Mouse (Mus musculus): ENCODE data around the gene Padi2. TPM values are rescaled to one million over a fixed set of nuclear protein-coding genes. Genes with fewer than 3 reads are reported as not detected.

Padi2 gene
- total RNA-seq (2022), result 100 to 1,000 TPM in 2 of 4 experiments, 10 to 100 TPM in 2; 91.7 to 147 (median 109) TPM

DNA sequence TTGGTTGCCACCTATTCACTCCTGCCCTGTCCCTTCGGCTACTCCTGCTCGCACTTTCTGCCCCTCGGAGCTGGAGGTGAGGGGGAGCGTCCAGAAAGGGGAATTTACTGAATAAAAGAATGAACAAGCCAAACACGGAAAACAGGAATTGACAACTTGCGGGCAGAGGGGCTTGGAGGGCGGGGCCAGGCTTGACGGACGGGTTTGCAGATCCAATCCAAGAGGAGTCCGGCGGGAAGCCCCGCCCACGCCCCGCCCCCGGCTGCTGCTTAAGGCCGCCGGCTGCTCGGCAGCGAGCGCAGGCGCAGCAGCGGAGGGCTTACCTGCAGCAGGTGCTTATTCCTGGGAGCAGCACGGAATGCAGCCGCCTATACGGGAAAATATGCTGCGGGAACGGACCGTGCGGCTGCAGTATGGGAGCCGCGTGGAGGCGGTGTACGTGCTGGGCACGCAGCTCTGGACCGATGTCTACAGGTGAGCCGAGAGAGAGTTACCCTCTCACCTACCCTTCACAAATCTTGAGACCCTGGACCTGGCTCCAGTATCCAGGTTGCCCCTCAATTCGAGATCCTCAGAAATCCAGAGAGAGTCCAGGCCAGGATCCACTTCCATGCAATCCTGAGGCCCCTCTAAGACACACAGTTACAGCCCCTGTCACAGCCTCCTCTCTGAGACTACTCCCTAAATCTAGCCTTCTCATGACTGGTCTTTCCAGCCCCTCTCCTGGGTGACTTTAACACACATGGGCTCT lies at the start of gene Padi2:
Gene Padi2, plus strand, starts transcription at position 269 of the 751 bp plus-strand sequence.
- DNase-seq (ENCODE audit: low spot score in 2 of 2), result peak; percentile 55 to 63

DNA sequence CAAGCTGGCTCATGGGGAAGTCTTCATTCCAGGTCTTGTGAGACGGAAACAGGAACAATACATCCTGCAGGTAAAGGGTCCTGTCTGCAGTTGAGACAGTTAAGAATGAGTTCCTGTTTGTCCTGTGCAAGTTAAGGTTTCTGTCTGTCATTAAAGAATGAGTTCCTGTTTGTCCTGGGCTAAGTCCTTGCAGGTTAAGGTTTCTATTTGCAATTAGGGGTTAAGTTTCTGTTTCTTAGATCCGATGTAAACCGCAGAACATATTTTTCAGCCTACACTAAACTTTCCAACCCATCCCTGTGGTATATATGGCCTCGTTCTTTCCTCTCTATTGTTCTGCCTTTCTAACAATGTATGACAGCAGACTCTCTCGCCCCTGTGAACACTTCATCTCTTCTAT lies 49.1 kb upstream of the Padi2 start:
- DNase-seq (ENCODE audit: low spot score in 2 of 2), result no peak

DNA sequence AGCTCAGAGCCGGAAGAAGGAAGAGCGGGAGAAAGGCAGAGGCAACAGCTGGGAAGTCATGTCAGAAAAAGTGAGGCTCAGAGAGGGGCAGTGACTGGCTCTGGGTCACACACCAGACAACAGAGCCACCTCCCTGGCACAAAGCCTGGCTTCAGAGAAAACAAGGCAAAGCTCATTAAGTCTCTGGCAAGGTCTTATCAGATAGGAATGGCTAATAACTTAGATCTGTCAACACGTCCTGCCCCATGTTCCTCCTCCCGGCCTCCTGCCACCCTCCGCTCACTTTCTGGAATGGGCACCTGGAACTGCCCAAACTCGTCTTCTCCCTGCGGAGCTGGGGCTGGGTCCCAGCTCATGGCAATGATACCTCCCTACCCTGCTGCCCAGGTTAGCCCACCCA lies 48.3 kb upstream of the Padi2 start:
- no peak for DNase-seq (ENCODE audit: low spot score in 2 of 2)

DNA sequence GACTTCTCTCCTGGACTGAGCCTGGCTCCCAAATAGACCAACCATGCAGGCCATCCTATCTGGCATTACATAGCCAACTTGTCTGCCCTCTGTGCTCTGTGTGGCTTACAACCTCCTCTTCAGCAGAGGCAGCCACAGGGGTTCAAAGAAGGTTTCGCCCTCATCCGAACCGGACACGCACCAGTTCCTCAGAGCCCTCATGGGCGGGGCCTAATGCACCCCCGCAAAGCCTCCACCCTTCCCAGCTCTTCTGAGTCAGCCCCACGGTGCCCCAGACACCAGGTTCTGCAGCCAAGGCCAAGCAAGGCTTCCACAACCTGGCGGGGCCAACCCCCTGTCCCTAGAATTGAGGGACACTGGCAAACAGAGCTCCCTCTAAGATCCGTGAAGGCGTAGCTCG lies 46.9 kb upstream of the Padi2 start:
- DNase-seq (ENCODE audit: low spot score in 2 of 2), result no peak

DNA sequence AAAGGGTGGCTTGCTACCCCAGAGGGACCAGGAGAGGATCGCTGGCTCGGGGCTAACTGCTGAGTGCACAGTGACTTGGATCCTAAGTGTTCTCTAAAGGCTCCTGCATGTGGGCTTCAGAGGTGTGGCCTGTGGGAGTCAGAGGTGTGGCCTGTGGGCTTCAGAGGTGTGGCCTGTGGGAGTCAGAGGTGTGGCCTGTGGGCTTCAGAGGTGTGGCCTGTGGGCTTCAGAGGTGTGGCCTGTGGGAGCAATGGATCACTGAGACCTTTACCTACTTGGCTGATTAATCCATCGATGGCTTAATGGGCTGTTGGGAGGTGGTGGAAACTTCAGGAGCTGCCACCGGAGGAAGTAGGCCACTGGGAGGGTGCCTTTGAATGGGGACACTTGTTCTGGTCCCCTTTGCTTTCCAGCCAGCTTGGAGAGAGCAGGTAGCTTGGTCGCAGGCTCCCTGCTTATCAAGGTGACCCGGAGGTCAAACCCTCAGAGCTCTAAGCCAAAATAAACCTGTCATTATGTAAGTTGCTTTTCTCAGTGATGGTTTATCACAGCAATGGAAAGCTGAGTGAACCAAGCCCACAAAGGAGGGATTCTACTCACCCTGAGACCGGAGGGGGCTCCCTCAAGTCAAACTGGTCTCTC lies 45.9 kb upstream of the Padi2 start:
- DNase-seq (ENCODE audit: low spot score in 2 of 2), result no peak

DNA sequence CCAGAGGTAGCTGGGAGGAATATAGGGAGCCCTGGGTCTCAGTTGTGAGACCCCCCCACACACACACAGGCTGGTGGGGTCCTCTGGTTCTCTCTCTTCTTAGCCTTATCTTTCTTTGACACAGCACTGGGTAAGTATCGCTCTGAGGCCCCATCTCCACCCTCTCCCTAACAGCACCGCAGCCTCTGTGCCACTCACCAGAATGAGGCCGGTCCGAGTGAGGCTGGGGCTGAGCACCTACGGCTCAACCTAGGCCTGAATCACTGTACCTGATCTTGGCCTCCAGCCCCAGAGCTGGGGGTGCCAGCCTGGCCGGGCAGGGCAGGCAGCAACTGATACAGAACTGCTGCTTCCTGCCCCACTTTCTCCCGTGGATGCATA lies 45.4 kb upstream of the Padi2 start:
- no peak for DNase-seq (ENCODE audit: low spot score in 2 of 2)

DNA sequence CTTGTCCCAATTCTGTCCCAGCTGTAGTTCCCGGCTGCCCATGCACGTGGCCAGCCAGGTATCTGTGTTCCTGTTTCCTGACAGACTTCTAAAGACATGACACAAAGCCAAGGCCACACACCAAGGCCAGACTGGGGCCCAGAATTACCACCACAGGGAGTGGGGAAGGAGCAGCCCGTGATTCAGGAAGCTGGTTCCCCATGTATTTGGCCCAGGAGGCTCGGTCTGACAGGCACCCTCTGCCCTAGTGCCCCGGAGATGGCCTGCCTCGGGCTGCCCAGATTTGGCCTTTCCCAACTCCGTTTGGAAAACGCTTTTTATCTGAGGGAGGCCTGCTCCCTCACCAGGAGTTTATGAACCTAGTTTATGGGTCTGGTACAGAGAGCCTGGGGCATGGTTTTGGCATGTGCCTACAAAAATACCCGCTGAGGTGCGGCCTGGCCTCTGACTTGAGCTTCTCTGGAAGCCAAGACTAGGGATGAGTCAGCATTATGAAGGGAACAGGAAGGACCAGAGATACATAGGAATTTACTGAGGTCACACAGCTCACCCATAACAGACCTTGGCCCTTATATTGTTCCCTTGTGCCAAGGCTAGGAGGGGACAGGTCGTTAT lies 44.0 kb upstream of the Padi2 start:
- DNase-seq (ENCODE audit: low spot score in 2 of 2), result no peak

DNA sequence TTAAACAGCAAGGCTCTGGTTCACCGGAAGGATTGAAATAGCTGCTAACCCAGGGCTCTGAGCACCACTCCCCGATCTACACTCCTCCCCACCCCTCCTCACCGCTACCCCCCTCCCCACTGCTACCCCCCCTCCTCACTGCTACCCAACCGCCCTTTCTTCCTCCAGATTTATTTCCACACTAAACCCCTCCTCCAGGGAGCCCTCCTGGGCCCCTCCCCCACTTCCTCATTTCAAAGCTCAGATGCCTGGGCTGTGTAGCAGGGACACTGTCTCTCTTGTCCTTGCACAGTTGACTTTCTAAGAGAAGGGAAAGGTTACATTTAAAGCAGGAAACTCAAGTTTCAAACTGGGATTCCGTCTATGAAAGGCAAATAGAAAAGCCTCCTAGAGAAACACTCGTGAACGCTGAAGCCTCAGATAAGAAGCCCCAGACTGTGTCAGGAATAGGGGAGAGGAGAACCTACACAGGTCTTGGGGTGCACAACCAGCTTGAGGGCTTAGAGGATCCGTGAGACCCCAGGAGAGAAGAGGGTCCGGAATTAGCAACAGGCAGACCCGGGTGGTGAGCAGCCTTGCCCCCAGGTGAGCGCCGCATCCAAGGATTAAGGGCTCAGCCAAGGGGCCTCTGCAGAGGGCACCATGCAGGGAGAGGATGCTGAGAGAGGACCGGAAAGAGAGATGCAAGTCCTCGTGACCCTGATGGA lies 37.5 kb upstream of the Padi2 start:
- no peak for DNase-seq (ENCODE audit: low spot score in 2 of 2)

DNA sequence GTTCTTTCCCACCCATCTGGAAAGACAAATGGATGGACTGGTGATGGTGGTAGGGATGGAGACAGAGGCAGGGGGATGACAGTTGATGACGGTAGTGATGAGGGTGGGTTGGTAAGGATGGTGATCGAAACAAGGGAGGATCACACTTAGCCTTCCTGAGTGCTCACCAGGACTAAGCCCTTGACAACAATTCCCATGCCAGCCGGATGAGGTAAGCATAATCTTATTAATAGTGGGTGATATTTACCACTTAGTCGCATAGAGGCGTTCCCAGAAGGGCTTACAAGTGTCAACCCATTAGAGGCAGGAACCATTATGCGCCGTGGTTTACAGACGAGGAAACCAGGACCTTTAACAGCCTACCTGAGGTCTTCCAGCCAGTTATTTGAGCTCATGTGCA lies 36.2 kb upstream of the Padi2 start:
- DNase-seq (ENCODE audit: low spot score in 2 of 2), result no peak

DNA sequence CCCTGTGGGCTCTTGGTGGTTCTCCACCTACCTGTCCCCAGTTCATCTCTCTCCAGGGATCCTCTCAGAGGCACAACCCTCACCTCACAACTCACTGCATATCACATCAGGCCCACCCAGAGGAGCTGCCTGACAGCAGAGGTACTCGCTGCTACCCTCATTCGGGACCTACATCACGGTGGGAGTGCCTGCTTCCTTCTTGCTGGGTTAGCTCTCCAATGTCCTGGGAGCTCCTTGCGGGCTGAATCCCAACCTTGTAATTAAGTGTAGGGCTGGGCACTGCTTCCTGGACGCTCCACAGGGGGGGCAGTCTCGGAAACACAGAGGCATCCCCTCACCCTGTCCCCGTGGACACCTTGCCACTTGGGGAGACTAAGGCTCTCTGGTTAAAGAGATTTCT lies 35.3 kb upstream of the Padi2 start:
- no peak for DNase-seq (ENCODE audit: low spot score in 2 of 2)

DNA sequence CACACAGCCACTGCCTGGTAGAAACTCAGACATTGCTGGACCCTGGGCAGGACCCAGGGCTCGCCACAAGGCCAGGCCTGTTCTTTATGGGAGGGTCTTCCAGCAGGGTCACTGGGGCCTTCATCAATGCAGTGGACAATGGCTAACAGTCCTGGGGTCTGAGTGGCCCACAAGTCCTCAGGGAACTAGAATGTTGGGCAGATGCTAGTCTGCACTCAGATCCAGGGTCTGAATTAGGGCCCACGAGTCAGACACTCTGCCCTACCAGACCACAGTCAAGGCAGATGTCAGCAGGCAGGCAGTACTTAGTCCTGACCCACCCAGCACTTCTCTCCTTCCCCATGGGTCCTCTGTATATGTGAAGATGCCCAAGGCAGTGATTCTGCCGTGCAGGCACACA lies 34.8 kb upstream of the Padi2 start:
- no peak for DNase-seq (ENCODE audit: low spot score in 2 of 2)

DNA sequence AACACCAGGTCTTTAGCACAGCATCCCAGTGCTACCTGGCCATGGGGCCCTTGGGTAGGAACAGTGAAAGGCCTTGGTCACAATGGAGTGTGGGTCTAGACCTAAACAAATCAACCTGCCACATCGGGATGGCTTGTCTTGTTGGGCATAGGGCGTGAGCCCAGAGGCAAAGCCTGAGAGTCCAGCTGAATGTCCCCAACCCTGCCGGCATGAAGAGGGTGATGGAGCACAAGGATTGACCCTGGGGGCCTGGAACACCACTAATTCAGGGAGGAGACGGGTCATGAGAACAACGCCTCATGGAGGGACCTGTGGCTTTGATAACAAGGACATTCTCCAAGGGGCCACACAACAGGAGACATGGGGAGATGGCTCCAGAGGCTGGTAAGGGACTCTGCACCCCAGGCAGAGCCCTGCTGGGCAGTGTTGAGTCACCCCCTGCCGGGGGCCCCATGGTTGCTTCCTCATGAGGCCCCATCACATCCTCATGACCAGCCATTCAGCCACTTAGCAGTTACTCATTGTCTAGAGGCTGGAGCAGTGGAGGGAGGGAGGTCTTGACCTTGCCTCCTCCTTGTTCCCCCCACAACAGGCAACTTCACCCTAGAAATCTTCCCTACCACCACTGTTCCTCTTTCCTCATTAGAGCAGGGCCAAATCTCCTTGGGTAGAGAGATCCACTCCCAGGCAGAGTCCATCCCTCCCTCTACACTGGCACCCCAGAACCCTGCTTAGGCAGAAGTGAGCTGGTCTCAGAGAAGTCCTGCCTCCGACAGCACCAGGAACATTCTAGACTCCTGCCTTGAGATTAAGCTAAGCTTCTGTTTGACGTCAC lies 34.1 kb upstream of the Padi2 start:
- DNase-seq (ENCODE audit: low spot score in 2 of 2), result no peak

DNA sequence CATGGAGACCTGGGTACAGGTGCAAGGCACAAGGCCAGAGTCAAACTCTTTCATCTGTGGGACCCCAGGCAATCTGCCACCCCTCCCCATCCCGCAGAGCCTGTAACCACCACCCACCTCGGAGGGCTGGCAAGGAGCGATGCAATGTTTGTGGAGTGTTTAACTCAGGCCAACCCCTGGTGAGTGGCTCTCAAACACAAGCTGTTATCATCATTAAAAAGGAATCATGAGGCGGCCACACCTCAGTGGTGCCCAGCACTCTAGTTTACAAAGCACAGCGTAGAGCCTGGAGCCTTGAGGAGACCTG lies 33.5 kb upstream of the Padi2 start:
- DNase-seq (ENCODE audit: low spot score in 2 of 2), result no peak

DNA sequence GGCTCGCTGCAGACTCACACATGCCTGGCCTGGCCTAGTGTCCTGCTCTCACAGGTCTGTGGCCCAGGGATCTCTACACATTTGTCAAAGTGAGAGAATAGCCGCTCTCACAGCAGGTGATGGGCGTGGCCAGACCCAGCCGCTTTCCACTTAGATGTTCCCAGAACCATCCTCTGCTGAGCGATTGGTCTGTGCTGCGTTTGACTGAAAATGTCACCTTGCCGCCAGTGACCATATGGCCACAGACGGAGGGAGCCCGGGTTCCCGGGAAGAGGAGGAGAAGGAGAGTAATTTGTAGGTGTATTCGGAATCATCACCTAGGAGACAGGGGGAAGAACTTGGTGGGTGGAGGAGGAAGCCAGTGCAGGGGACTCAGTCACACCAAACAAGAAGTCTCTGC lies 33.1 kb upstream of the Padi2 start:
- DNase-seq (ENCODE audit: low spot score in 2 of 2), result no peak

DNA sequence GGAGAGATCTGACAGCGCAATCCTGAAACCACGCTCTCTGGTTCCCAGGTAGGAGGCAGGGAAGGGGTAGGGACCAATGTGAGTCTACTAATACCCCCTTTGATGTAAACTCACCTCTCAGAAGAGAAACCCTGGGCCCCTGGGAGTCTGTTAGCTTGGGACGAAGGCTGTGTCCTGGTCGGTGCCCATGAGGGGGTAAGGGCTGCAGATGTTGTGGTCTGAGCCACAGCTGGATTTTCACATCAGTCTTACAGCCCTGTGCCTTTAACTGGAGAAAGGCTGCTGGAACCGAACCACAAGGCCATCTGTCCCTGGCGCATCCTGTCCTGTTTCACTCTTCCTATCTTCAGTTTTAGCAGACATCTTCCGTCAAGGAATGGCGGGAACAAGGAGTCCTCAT lies 30.0 kb upstream of the Padi2 start:
- DNase-seq (ENCODE audit: low spot score in 2 of 2), result no peak

DNA sequence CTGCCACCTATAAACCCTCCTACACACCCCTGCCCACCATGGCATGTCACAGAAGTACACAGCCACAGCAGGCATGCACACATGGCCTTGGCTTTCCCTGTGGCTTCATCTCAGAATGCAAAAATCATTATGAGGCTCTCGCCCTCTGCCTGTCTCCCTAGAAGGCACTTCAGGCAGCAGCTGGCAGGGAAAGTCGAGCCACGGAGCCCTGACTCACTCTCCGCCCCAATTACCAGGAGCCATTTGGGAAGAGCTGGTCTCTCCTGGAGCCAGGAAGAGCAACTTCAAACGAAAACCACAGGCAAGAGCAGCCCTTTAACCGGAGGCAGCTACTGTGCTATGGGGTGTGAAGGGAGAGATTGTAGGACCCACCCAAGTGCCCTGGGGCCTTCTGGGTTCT lies 29.5 kb upstream of the Padi2 start:
- DNase-seq (ENCODE audit: low spot score in 2 of 2), result no peak

DNA sequence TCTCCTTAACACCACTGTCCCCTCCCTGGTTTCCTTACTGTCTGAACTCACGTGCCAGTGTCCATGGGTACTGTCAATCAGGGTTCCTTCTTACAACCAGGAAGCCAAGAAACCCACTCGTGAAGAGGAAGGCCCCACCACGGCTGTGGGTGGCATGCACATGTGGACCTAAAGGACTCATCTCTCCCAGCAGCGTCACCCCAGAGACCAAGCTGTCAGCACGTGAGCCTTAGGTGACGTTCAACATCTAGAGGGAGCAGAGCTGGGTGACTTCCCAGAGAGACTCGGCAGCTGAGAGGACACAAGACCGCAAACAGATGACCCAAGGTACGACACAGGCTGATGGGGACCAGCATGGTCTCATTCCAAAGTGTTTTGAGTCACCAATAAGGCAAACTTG lies 28.7 kb upstream of the Padi2 start:
- DNase-seq (ENCODE audit: low spot score in 2 of 2), result no peak

DNA sequence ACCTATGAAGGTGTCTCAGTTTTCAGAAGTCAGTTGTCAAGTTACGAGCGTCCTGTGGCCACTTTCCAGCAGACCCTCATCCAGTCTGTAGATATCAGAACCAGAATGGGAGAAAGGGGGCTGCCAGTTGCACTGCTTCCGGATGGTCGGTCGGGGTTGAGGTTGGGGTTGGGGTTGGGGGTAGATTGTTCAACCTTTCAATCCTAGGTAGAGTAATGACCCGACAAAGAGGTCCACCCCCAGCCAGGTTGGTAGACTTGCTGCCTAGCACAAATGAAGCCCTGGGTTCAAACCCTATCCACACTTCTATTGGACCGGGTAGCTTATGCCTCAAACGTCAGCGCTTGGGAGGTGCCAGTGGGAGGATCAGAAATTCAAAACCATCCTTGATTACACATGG lies 27.5 kb upstream of the Padi2 start:
- no peak for DNase-seq (ENCODE audit: low spot score in 2 of 2)

DNA sequence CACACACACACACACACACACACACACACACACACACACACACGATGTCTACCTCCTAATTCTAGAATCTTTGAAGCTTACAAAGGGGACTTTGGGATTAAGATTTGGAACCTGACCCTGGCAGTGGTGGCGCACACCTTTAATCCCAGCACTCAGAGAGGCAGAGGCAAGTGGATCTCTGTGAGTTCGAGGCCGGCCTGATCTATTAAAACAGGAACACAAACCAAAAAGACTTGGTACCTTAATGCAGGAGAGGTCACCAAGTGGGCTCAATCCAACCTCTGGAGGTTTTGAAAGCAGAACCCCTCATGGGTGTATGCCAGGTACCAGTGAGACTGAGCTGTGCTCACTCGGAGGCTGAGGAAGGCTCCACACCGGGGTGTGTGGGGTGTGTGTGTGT lies 27.0 kb upstream of the Padi2 start:
- no peak for DNase-seq (ENCODE audit: low spot score in 2 of 2)

DNA sequence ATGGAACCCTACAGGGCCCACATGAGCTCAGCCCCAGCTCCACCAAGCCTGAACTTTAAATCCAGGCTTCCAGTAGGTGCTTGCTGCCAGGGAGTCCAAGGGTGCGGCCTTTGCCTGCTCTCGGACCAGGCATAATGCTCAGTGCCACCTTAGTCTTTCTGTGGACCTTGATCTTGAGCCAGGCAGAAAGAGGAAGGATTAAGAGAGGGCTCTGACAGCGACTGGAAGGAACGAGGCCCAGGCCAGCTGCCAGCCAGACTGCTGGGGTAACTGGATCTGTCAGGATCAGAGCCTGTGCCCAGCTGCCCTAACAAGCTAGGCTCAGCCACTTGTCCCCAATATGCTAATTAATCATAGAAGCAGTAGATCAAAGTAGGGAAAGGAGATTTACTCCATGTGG lies 26.4 kb upstream of the Padi2 start:
- DNase-seq (ENCODE audit: low spot score in 2 of 2), result peak; percentile 67 to 78

DNA sequence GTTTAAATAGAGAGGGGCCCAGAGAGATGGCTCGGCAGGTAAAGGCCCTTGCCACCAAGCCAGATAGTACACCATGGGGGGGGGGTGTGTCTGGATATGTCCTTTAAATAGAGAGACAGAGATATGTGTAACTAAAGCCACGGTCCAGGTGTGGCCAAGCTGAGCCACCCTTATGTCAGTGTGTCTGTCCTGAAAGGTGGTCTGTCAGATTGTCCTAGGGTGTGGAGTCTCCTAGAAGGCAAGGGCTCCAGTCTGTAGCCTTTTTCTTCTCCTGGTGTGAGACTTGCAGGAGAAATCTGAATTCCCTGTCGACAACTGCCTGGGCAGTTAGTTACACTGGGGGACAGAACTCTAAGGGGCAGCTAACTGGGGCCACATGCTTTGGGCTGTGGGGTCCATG lies 25.9 kb upstream of the Padi2 start:
- no peak for DNase-seq (ENCODE audit: low spot score in 2 of 2)

Measured in gastrocnemius, adult 8-10 months (tissue).